Mouse (Mus musculus) lung, postnatal 36 days (tissue): ENCODE measurements at regions not wholly inside any gene's neighbourhood (a gene's known extent, or its start where the extent isn't known, plus 50 kb on each side); places are given as distances from the start of the nearest gene placed in this dataset.
"Not testable (repeated sequence)": the region's sequence is repeated elsewhere in the genome, so short reads cannot be mapped to it uniquely, and the experiment has no call there.

Source experiments
- DNase-seq: peaks from one replicate; pipeline ENCODE4 v3.0.0; 2022; ENCODE audit warnings: mixed read lengths

- DNase-seq: no peak
Measured at GRCm38 (mm10) chr11:121894801-121895200, 64.8 kb downstream of the Ptchd3 start.

- not testable (repeated sequence) for DNase-seq
Measured at GRCm38 (mm10) chr11:121904393-121904792, 74.3 kb downstream of the Ptchd3 start.

- not testable (repeated sequence) for DNase-seq
Measured at GRCm38 (mm10) chr11:121924631-121925030, 94.6 kb downstream of the Ptchd3 start.

GRCm38 (mm10) chr11:121925043-121925442, 95.0 kb downstream of the Ptchd3 start:
- not testable (repeated sequence) for DNase-seq

GRCm38 (mm10) chr11:121951726-121952125, 121.7 kb downstream of the Ptchd3 start:
- DNase-seq: peak; percentile 47

GRCm38 (mm10) chr11:121956367-121957235, 126.6 kb downstream of the Ptchd3 start:
- DNase-seq: peak; percentile 1

GRCm38 (mm10) chr11:121958735-121959134, 128.7 kb downstream of the Ptchd3 start:
- DNase-seq: not testable (repeated sequence)

GRCm38 (mm10) chr11:121964111-121964510, 134.1 kb downstream of the Ptchd3 start:
- DNase-seq: not testable (repeated sequence)

- peak; percentile 3 for DNase-seq
Measured at GRCm38 (mm10) chr11:121965911-121966310, 135.9 kb downstream of the Ptchd3 start.
